Mouse (Mus musculus): ENCODE data around the gene Nptx1.

- TF ChIP-seq GATA1 (IDR thresholded peaks at IDR 0.05; ENCODE audit: borderline replicate concordance, low read length) (no peak), FLI1 (IDR thresholded peaks at IDR 0.05; ENCODE audit: low read length) (no peak)
These were observed 4.7 kb downstream of the Nptx1 start for GRCm38 (mm10) chr11:119542886-119543285.

Data from megakaryocyte, embryonic 14.5 days (primary cell).